Comparison of ENCODE assay signal across 18 mouse cellular contexts in the genomic region with DNA sequence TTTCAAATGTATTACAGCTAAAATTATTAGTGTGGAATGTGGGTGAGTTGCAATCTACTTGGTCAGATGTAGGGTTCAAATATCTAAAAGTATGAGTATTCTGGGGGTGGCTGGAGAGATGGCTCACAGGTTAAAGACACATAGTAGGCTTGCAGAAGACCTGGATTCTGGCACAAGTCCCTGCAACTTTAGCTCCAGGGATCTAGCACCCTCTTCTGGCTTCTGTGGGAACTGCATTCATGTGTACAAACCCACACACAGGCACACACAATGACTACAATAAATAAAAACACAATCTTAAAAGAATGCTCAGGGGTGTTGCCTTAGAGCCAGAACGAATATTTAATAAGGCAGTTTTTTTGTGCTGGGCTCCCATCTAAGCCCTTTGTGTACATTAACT. TPM values are rescaled to one million over a fixed set of nuclear protein-coding genes. Genes with fewer than 3 reads are reported as not detected.
DNase-seq lines count a peak whose midpoint lies in the region; ATAC-seq and TF ChIP-seq lines count a peak whose summit lies in the region.
"Had no signal": no experiment of that assay in that cellular context is flagged by ENCODE, and none has a peak within 500 bp of the region (broad histone marks: within the 10 kb centered on the region; RNA-seq: fewer than 3 reads in every experiment).

No protein-coding gene starts in this region.

- H3K9ac ChIP-seq in liver, embryonic 12.5 days: no peak overlapping the region
- H3K9ac ChIP-seq in ES-Bruce4 (ENCODE audit: low read depth, poor library complexity, severe bottlenecking): no peak overlapping the region
- H3K9ac ChIP-seq: hindbrain, embryonic 15.5 days; limb, embryonic 12.5 days; neural tube, embryonic 12.5 days had no signal

- peak; percentile 9 for DNase-seq in liver
- peak; percentile 15 for DNase-seq in CD4-positive helper T cell, adult 2 months (ENCODE audit: low read depth, low spot score)
- DNase-seq in brain, embryonic 14.5 days (ENCODE audit: low read depth): no peak
- no peak for DNase-seq in right cerebral cortex, postnatal 36 days (ENCODE audit: low spot score in 2 of 2)
- DNase-seq in adrenal gland, adult 2 months: no peak
- DNase-seq: cerebellum, adult 2 months; heart, adult 18-20 months; kidney, adult 8-10 months; lung, adult 2 months; thymus, postnatal 25 days had no signal

- TF ChIP-seq POLR2A in ES-Bruce4 (IDR thresholded peaks at IDR 0.05; ENCODE audit: insufficient read depth, low read length): no peak
- TF ChIP-seq POLR2A in brain, embryonic 14.5 days (IDR thresholded peaks at IDR 0.05; ENCODE audit: borderline replicate concordance, extremely low read depth, insufficient read depth, insufficient read length, poor library complexity, severe bottlenecking): no peak

- H3K4me1 ChIP-seq in liver, embryonic 12.5 days: peaks cover 10% of the 10 kb centered on the region
- no peaks in the 10 kb centered on the region for H3K4me1 ChIP-seq in ES-Bruce4 (ENCODE audit: control insufficient read depth, insufficient read depth, low read length)
- H3K4me1 ChIP-seq: neural tube, embryonic 12.5 days had no signal

- ATAC-seq in liver, embryonic 12.5 days: no peak
- ATAC-seq: forebrain, embryonic 14.5 days; midbrain, embryonic 16.5 days had no signal

- TF ChIP-seq EP300 in ES-Bruce4 (IDR thresholded peaks at IDR 0.05; ENCODE audit: insufficient read depth, low read depth, low read length): no peak

- peak; percentile 30 for TF ChIP-seq CTCF in ES-Bruce4 (IDR thresholded peaks at IDR 0.05; ENCODE audit: low read depth, low read length)
- peak; percentile 27; the same call in 1 of the 2 replicates for TF ChIP-seq CTCF in brain, embryonic 14.5 days (IDR thresholded peaks at IDR 0.05; ENCODE audit: borderline replicate concordance, extremely low read depth, insufficient read depth, insufficient read length)

- no peak overlapping the region for H3K4me3 ChIP-seq in liver, embryonic 12.5 days
- H3K4me3 ChIP-seq in ES-Bruce4 (ENCODE audit: low read depth, low read length): no peak overlapping the region
- H3K4me3 ChIP-seq: hindbrain, embryonic 15.5 days; limb, embryonic 12.5 days; neural tube, embryonic 12.5 days had no signal

- H3K36me3 ChIP-seq in liver, embryonic 12.5 days: no peaks in the 10 kb centered on the region
- H3K36me3 ChIP-seq in ES-Bruce4 (ENCODE audit: control insufficient read depth, insufficient read depth, low read length, poor library complexity, severe bottlenecking): no peaks in the 10 kb centered on the region
- H3K36me3 ChIP-seq: hindbrain, embryonic 15.5 days; limb, embryonic 12.5 days; neural tube, embryonic 12.5 days had no signal

- H3K4me2 ChIP-seq in liver, embryonic 12.5 days: no peak overlapping the region
- H3K4me2 ChIP-seq: hindbrain, embryonic 15.5 days; limb, embryonic 12.5 days; neural tube, embryonic 12.5 days had no signal

- no peaks in the 10 kb centered on the region for H3K27me3 ChIP-seq in liver, embryonic 12.5 days (replicated peaks)
- H3K27me3 ChIP-seq in ES-Bruce4 (ENCODE audit: control insufficient read depth, insufficient read depth, low read length, poor library complexity, severe bottlenecking): no peaks in the 10 kb centered on the region
- H3K27me3 ChIP-seq: hindbrain, embryonic 15.5 days; neural tube, embryonic 12.5 days had no signal

- WGBS in liver, embryonic 12.5 days (ENCODE audit: insufficient replicate concordance): 39% methylated on average over 1 of the region's 1 CpGs

- H3K27ac ChIP-seq in liver, embryonic 12.5 days: no peak overlapping the region
- H3K27ac ChIP-seq in ES-Bruce4 (ENCODE audit: insufficient read depth, low read length): no peak overlapping the region
- H3K27ac ChIP-seq: hindbrain, embryonic 15.5 days; limb, embryonic 12.5 days; neural tube, embryonic 12.5 days had no signal

- H3K9me3 ChIP-seq in liver, embryonic 12.5 days (replicated peaks): no peaks in the 10 kb centered on the region
- no peaks in the 10 kb centered on the region for H3K9me3 ChIP-seq in ES-Bruce4 (replicated peaks; ENCODE audit: control insufficient read depth, insufficient read depth, low read length, poor library complexity, severe bottlenecking)
- H3K9me3 ChIP-seq: hindbrain, embryonic 15.5 days; limb, embryonic 12.5 days; neural tube, embryonic 12.5 days had no signal

RNA-seq across cellular contexts. Expression of a gene that starts 23.3 kb away (rescaled TPM):
- polyA plus RNA-seq in liver, embryonic 12.5 days (2016; fragmentation: Nextera tagmentation; extraction: Ambion mirVana): 0.07 and 0.10 TPM in 2 replicates
- polyA plus RNA-seq in ES-Bruce4 (2011; ENCODE audit: insufficient read depth, insufficient read length, low read depth, missing spikeins): not detected in 2 replicates
- 6.5 and 9.5 TPM in 2 replicates for polyA plus RNA-seq in brain, embryonic 14.5 days (2012; rRNA removed)
- under 1 TPM in 1 of 2 experiments, not detected in 1; 0.17 TPM for total RNA-seq in adrenal gland, adult 2 months (2021)
- polyA plus RNA-seq in adrenal gland, adult 2 months (2012; rRNA removed): 0.02 and 0.04 TPM in 2 replicates
- total RNA-seq: heart, adult 18-20 months had no signal
- polyA plus RNA-seq: heart, postnatal 0 days had no signal

Comparison
In these comparisons a context has a peak if more than half of its experiments do, and no peak if none do; other contexts are left out.
1. DNase-seq: peak in liver (single experiment) and CD4-positive helper T cell, adult 2 months (single experiment); none in brain, embryonic 14.5 days (single experiment), right cerebral cortex, postnatal 36 days (0 of 2) and adrenal gland, adult 2 months (single experiment).